Mouse (Mus musculus): ENCODE measurements at regions not wholly inside any gene's neighbourhood (a gene's known extent, or its start where the extent isn't known, plus 50 kb on each side); places are given as distances from the start of the nearest gene placed in this dataset.
"Not testable (repeated sequence)": the region's sequence is repeated elsewhere in the genome, so short reads cannot be mapped to it uniquely, and the experiment has no call there.

DNA sequence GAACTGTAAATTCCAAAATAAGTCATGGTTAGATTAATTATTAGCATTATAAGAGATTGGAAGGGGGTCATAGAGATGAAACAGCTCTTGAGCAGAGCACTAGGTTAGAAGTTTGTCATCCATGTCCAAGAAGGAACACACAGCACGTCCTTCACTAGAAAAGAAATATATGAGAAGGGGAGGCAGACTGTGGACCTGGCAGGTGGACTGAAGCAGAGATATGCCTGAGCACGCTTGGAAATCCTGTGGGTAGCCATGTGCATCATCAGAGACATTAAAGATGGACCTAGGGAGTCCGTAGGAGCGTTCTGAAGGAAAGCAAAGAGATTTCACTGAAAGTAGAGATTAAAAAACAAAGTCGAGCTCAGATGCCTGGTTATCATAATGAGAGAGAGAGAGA lies 343.9 kb upstream of the Rgma start:
- DNase-seq (ENCODE audit: low spot score): no peak

DNA sequence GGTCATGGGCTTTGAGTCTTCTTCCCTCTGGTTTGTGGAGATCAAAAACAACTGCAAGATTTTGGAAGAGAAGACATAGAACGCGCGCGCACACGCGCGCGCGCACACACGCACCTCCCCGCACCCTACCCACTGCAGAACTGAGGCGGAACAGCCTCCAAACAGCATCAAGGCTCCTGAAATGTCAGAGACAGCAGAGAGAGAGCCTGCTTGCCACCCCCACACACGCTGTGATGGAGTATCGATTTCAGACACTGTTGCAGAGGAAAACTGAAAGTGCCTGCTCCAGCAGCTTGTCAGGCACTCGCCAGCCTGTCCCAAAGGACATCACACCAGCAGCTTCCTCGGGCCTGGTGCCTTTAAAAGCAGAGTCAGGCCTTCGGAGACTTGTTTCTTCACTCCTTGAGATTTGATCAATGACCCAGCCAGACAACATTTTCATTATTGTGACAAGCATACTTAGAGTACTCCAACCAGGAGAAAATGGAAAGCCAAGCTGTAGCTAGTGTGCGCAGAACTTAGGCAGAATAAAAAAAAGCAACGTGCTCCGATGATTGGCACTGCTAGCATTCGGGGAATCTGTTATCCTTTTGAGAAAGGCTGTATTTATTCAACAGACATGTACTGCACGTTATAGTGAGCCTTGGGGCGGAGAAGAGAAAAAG lies 342.9 kb upstream of the Rgma start:
- no peak for DNase-seq (ENCODE audit: low spot score)

DNA sequence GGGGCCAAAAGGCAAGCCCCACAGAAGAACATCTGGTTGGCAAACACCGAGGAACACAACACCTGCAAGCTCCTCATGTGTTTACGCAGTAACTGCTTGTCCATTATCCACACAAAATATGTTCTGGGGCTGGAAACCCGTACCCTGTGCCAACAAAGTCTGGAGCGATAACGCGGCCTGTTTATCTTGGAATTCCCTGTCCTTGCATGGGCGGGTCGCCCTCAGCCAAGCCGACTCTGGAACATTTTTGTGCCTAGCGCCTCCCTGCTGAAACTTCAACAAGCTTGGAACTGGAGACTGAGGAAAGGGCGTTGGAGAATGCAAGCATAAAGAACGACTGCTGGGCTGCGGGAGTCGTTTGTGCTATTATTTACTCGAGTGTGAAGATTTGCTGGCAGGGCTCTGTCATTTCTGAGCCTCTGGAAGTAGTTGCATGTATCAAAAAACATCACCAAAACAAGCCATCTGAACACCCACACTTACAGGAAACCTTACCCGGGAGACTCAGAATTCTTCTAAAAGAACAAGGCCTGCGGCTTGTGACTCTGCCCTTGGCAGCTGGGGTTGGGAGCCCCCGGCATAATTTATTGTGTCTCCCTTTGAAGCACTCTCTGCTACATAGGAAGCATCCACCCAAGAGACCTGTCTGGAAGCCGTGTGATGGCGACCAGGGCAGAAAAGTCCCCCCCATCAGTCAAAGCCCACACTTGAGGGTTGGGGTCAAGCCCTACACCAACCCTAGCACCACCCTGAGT lies 338.3 kb upstream of the Rgma start:
- peak; percentile 72 for DNase-seq (ENCODE audit: low spot score)

DNA sequence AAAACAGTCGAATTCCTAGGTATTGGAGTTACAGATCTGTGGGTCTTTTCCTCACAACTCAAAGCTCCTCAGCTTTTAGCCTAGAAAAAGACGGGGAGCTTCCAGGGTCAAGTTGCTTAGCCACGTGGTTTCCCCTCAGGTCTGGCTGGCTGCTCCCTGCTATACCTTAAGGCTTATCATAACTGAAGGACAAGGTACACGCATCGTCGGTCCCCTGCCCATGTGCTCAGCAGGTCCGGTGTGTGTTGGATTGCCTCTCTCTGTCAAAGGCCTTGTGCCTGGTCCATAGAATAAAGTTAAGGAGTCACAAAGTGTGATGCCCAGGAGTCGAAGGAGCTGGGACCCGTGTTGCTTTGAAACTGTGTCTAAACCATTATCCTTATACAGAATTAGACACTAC lies 337.7 kb upstream of the Rgma start:
- DNase-seq (ENCODE audit: low spot score): no peak

DNA sequence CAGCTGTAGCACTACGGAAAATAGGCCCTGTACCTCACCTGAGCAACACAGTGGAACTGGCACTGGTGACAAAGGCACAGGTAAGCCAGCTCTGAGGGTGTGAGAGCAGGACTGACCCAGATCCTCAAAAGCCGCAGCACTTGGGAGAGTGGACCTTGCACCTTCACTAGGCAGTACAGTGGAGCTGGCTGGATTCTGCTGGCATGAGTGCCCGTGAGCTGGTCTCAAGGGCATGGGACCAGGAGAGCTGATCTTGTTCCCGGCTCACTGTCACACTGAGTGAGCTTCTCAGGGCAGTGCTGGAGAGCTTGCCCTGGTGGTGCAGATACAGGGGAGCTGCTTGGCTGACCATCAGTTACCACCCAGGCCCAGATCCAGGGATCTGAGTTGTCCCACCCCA lies 335.4 kb upstream of the Rgma start:
- DNase-seq (ENCODE audit: low spot score): no peak

DNA sequence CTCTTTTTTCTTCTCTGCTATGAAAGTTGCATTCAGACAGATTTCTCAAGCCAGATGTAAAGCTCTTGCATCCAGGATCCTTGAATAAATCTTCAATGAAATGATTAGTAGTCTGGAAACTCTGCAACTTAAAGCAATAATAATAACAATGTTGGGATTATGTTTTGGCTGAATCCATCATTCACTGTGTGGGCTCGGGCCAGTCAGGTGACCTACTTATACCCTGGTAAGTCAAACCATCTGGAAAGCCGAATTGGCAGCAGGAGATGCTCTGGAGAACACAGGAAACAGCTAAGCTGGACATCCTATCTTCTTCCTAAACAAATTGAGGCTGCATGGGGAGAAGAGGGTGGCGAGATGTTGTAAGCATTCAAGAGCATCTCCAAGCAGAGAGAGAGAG lies 331.0 kb upstream of the Rgma start:
- no peak for DNase-seq (ENCODE audit: low spot score)

DNA sequence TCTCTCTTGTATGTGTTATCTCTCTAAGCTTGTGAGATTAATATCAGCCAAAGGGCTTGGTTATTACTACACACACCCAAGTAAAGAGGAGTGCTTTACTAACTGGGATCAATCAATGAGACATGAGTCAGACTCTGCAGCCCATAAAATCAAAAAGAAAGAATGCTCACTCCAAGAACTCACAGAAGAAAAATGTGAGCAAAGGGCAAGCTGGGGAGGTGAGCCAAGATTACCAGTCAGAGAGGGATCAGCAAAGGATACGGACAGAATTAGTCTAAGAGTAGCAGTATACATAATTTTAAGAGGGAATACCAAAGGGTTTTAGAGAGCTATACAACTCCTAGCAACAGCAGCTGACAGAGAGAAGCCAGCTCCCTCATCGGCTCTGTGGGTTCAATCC lies 319.4 kb upstream of the Rgma start:
- no peak for DNase-seq (ENCODE audit: low spot score)

DNA sequence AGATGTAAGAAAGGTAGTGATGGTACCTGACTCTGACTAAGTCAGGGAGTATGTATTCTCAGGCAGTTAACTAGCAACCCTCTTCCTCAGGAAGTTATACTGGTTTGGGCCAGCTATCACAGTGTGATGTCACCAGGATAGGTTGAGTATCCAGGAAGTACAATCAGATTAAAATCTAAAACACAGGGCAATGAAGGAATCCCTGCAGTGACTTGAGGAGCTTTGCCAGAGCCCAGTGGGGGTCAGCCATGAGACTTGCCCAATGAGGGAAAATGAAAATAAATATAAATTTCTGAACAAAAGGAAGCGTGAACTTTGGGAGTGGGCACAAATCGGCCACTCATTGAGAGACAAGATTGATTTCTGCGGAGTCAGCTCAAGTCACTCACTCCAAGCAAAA lies 311.8 kb upstream of the Rgma start:
- no peak for DNase-seq (ENCODE audit: low spot score)

DNA sequence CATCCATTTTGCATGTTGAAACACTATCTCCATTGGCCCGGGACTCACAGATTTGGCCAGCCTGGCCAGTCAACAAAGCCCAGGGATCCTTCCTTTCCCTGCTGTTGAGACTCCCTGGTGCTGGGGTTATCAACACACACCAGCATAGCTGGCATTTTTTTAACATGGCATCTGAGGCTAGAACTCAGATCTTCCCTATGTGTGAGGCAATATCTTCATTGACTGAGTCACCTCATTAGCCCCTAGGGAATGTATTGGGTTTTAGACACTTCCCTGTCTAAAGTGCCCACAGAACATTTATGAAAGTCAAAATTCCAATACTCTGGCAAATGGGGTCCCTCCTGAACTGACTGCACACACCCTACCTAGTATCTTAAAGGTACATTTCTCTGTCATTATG lies 306.8 kb upstream of the Rgma start:
- DNase-seq (ENCODE audit: low spot score): no peak

DNA sequence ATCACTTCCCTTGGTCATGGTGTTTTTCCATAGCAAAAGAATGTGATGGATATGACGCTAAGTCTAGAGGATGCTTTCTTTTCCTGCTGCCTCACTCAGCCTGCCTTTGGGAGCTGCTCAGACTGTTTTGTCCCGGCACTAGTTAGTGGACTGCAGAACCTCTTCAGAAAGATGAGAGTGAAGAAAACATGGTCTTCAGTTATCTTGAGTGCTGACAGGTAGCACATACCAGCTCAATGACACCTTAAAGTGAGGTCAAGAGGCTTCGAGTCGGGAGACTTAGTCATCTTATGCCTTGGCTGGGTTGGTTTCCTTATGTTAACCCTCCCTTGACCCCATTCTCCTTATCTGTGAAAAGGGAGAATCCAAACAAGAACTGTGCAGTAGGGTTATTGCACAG lies 306.0 kb upstream of the Rgma start:
- DNase-seq (ENCODE audit: low spot score): no peak

DNA sequence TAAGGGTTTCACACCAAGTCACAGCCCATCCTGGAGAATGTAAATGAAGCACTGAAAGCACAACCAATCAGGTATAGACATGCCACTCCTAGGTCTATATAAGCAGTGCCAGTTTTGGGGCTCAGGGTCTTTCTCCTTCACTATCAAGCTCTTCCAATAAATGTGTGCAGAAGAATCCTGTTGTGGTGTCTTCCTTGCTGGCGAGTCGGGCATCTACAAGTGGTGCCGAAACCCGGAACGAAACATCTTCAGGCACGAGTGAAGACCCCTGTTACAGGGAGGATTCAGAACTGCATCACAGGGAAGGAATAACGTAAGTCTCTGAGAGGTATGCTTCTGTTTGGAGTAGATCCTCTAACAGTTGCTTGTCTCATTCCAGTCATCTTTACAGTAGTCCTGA lies 299.9 kb upstream of the Rgma start:
- DNase-seq (ENCODE audit: low spot score): not testable (repeated sequence)

DNA sequence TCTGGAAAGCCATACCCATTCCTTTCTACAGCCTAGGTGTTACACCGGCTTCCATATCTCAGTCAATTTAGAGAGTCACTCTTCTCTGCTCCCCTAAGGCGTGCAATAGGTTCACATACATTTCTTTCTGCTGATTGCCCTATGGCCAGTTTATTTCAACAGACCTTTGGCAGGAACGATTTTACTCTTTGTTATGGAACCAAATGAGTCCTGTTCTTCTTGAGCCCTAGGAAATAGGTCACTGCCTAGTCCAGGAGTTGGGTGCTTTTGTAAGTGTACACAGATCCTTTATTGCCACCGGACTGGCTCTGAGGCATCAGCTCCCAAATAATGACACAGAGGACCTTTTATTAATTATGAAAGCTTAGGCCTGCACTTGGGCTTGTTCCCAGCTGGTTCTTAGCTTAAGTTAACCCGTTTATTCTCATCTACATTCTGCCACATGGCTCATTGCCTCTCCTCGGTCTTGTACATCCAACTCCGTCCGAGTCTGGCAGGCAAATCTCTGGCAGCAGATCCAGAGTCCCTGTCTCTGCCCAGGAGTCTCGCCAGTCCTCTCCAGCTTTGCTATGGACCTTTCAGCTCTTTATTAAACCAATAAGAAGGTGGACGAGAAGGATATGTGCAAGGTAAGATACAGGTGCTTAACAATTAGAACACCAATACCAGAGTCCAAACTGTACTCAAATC lies 287.7 kb upstream of the Rgma start:
- DNase-seq (ENCODE audit: low spot score): no peak

DNA sequence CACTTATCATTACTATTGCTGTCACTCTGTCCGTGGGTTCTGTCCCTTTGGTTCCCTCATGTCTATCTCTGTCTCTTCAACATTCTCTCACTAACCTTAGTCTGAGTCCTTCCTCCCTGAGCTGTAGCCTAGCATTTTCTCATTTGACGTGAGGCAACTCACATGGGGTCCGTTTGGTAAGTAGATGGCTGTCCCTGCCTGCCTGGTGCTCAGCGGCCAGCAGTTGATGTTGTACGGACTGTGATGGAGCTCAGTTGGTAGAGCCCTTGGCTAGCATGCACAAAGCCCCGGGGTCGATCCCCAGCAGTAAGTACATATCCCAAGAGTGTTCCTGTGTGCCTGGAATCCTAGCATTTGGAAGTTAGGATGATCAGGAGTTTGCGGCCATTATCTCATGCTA lies 287.0 kb upstream of the Rgma start:
- DNase-seq (ENCODE audit: low spot score): no peak

DNA sequence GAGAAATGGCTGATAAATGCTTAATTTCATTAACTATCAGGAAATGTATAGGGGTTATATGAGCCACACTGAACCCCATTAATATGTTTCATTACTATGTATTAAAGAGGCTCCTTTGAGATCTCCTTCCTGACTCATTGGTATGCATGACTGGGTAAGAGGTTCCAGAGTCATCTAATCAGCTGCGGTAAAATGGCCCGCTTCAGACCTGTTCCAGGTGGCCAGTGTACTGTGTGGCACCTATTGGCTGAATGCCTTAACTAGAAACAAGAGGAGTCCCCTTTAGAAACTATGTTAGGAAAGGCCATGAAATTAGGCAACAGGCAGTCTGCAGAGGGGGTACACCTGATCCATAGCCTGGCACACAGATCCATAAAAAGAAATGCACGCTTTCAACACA lies 283.6 kb upstream of the Rgma start:
- no peak for DNase-seq (ENCODE audit: low spot score)

DNA sequence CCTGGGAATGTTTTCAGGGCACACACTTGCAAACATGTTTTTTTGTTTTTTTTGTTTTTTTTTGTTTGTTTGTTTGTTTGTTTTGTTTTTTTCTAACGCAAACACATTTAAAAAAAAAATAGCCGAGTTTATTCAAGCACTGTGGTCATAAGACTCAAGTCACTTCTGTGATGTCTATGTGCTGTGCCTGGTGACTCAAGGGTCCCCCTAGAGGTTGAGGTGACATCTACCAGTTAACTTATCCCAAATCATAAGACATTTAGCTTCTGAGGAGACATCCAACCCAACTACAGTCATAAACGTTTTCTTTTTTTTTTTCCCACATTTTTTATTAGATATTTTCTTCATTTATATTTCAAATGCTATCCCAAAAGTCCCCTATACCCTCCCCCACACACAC lies 281.2 kb upstream of the Rgma start:
- no peak for DNase-seq (ENCODE audit: low spot score)

DNA sequence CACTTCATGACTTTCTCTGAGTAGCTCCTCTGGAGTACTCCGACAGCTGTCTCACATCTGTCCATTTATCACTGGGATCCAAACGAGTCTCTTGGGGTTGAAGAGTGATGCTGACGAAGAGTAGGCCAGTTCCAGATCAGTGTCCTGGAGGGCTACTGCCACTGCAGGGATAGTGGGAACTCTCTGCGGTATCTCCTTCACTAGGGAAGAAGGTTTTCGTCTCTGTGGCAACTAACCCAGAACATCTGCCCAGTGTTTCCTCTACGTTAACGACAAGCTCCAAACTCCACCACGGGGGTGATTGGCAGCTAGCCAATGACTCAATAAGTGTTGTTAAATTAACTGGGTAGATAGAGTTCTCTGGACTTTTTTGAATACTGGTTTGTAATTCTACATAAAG lies 256.4 kb upstream of the Rgma start:
- DNase-seq (ENCODE audit: low spot score): peak; percentile 12

DNA sequence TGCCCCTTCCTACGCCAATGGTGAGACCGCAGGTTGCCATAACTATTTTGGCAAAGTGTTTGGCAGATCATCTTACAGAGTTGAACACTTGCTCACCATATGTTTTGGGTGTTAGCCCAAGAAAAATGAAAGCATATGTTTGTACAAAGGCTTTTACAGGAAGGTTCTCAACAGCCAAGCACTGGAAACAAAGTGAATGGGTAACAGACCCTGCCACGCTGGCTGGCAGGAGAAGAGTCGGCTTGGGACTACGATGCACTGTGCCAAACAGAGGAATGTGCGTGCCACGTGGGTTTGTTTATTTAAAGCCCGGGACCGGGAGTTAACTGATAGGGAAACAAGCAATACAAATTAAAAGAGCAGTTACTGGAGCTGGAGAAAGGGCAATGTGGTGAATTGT lies 255.0 kb upstream of the Rgma start:
- DNase-seq (ENCODE audit: low spot score): no peak

DNA sequence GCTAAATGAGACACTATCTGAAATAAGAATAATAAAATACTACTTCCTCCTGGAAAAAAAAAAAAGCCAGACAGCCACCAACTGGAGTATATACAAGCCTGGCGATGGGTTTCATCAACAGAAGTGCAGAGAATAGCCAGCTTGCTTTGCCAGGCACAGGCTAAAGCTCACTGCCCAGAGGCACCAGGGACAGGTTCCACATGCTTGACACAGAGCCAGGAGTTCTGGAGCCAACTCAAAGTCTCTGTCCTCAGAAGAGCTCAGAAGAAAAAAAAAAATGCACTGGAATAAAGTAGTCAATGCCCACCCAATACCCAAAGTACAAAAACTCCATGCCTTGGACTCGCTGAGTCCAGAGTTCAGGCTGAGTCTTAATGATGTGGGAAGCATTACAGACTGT lies 250.3 kb upstream of the Rgma start:
- DNase-seq (ENCODE audit: low spot score): no peak

DNA sequence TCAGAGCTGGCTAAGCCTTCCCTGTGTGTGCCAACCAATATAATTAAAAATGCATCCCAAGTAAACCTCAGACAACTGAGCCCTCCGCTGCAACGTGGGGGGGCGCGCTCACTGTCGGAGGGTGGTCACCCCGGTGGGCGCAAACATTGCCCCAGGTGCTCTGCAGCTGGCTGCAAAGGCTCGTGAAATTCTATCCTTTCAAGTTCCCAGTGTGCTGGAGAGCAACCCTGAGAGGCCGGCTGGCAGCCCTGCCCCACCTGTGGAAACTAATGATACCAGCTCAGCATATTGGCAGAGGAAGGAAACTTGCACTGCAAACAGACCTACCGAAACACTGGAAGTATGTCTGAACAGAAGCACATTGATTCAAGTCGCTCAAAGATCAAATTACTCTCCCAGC lies 249.4 kb upstream of the Rgma start:
- DNase-seq (ENCODE audit: low spot score): no peak

DNA sequence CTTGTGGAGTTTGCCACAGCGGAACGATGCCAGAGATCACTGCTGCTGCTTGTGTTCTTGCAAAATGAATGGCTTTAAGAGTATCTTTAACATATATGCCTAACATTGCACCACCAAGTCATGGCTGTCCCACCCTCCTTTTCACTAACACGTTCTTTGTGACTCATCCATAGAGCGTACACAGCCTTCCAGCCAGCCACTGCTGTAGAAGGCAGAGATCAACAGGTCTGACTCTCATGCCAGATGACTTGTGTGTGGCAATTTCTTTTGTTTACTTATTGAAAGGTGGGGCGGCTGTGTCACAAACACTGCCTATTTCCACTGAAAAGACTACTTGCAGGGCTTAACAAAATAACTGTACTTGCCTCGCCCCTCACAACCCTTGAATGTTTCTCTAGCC lies 239.5 kb upstream of the Rgma start:
- DNase-seq (ENCODE audit: low spot score): no peak

DNA sequence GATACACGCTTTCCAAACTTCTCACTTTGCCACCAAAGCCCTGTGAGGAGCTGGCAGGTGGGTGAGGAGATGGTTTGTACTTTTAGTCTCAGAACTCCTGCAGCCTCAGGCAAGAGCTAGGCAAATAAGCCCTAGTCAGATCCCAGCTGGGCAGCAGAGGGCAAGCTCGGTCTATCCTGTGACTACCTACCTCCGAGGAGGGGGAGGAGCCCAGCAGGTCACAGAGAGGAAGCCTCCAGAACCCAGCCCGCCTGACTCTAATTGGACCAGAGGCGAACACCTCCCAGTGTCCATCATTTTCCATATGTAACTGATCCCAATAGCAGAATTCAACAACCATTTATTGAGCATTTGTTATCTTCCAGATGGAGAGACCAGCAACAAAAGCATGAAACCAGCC lies 237.0 kb upstream of the Rgma start:
- DNase-seq (ENCODE audit: low spot score): no peak

DNA sequence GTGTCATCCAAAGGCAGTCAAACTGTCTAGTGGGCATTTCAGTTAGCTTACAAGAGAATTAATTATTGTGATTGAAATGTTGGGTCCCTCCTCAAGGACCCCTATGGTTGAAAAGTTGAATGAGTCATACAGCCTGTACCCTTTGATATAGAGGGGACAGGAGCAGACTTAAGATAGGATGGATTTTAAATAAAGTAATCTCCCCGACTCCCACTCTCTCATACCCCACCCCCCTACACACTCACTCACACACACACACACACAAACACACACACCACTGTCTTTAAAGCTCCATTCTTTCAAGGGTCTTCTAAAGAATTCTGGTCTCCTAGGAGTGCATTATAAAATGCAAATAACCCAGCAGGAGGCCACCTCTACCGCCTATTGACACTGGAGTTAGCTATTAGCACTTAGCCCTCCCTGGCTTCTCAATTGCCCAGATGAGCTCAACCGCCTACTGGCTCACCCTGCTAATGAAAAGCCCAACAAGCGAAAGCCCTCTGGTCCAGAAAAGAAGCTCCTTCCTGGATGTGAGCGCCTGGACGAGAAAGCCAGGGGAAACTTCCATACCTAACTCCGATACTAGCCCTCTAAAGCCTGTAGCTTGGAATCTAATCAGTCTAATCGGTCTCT lies 236.3 kb upstream of the Rgma start:
- DNase-seq (ENCODE audit: low spot score): no peak

DNA sequence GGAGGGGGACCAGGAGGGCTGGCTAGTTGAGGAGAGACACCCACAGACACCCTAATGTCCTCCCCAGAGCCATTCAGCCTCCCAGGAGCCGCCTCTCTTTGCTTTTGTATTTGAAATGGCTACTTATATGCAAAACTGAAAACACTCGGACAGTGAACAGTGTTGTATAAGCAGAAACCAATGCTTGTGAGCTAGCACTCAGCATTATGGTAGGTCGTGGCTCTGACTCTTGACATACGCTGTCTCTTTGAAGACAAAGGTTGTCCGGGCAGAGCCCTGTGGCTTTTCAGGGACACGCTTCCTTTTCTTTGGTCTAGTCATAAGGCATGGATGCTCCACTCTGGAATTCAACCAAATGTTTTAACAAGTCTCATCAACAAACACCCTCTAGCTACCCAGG lies 235.4 kb upstream of the Rgma start:
- DNase-seq (ENCODE audit: low spot score): no peak

Measured in testis, postnatal 14 days (tissue).